Mouse (Mus musculus) kidney, adult 11 months (tissue): ENCODE data around the gene Borcs6.

Experiments
- DNase-seq: peaks from one replicate; pipeline ENCODE4 v3.0.0; 2022

Borcs6 gene

GRCm38 (mm10) chr11:69104487-69104886 is 45.0 kb downstream of the Borcs6 start:
- no peak for DNase-seq

DNA sequence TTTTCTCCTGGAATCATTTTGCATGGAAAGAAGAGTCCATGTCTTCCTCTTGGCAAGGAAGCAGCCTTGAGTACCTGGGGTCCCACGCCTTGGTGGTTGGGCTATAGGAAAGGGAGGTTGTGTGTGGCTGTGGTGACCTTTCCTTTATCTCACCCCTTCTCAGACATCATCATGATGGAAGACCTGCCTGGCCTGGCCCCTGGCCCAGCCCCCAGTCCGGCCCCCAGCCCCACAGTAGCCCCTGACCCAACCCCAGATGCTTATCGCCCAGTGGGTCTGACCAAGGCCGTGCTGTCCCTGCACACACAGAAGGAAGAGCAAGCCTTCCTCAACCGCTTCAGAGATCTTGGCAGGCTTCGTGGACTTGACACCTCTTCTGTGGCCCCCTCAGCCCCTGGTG is 45.7 kb downstream of the Borcs6 start:
- DNase-seq, result no peak

DNA sequence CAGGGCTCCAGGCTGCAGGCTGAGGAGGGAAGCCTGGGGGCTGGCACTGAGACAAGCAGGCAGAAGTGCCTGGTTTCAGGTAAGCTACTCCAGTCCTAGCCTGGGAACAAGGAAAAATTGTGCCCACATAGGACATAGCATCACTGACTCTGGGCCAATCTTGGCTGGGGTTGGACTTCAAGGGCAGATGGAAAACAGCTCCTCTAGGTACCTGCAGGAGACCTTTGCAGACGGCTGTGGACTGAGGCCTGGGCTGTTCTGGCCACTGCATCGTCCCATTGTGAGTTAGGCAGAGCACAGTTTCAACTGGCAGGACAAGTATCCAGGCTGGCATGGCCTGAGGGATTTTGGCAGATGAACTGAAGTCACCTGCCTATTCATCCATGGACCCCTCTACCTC is 46.3 kb downstream of the Borcs6 start:
- peak; percentile 5 for DNase-seq

GRCm38 (mm10) chr11:69106299-69106698 is 46.8 kb downstream of the Borcs6 start:
- no peak for DNase-seq

- DNase-seq, result no peak
These were observed 47.3 kb downstream of the Borcs6 start for GRCm38 (mm10) chr11:69106842-69107241.

GRCm38 (mm10) chr11:69107676-69108075 is 48.2 kb downstream of the Borcs6 start:
- no peak for DNase-seq

DNA sequence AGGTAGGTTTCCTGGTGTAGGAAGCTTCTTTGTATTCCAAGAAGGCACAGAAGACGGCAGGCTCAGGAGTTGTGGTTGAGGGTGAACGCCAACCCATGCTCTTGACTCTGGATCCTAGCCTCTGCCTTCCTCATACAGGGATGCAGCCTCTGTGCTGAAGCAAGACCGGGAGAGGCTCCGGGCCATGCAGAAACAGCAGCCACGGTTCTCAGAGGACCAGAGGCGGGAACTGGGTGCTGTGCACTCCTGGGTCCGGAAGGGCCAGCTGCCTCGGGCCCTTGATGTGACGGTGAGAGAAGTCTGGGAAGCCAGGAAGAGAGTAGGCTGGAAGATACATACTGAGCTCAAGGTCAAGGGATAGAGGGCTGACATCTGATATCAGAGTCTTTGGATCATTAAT is 48.7 kb downstream of the Borcs6 start:
- no peak for DNase-seq

DNA sequence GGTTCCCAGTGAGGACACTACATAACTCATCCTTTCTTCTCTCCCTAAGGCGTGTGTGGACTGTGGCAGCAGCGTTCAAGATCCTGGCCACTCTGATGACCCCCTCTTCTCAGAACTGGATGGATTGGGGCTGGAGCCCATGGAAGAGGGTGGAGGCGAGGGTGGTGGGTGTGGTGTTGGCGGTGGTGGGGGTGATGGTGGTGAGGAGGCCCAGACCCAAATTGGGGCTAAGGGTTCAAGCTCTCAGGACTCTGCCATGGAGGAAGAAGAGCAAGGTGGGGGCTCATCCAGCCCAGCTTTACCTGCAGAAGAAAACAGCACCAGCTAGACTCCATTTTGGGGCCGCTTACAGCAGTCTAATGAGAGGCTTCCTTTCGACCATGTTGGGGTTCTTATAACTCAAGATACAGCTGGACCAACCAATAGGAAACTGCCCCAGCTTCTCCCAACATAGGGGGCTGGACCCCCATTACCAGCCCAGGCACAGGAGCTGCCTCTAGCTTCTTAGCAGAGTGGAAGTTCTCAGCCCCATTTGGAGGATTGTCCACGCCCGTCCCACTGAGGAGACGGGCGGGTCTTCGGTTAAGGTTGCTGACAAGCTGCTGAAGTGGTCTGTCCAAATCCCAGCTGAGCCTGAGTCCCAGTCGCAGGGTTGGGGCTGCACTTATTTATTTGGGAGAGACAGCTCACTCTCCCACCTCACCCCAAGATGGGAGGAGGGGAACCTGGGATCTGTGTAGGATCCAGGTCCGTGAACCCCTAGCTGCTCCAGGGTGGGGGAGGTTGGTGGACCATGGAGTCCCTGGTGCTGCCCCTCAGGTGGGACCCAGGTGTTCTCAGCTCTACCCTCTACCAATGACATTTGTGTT is 49.7 kb downstream of the Borcs6 start:
- DNase-seq, result no peak

DNA sequence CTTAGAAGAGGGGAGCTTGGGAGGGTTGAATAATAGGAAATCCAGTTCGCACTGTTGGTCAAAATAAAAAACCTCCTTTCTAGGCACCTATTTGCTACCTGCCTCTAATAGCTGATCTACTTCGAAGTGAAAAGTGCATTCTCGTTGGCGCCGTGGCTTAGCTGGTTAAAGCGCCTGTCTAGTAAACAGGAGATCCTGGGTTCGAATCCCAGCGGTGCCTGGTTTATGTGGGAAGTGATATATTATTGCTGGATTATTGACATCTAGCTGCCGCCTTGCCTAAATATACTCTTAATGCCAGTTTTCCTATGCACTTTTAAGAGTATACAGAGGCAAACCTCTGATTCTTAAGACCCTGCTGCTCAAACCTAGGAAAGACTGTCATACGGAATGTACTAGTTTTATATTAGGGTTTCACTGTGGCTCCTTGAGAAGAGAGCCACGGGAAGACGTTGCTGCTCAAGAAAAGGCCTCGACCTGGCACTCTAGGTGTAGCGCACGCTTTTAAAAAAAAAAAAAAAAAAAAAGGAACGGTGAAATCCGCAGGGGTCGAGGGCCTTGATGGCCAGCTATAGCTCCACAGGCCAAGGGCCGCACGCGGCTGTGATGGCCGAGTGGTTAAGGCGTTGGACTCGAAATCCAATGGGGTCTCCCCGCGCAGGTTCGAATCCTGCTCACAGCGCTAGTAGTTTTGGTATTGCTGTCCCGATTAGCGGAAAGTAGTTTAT is 51.0 kb downstream of the Borcs6 start:
- peak; percentile 84 for DNase-seq
